Mouse (Mus musculus): Measurements from ENCODE around the gene Cdh26.

Cdh26 gene

GRCm38 (mm10) chr2:178430231-178430630 lies at the start of gene Cdh26:
Cdh26 (plus strand) TSS chr2:178430531.
- in situ Hi-C loops (cut with MboI, MseI): no loop called here

GRCm38 (mm10) chr2:178407053-178407815 lies 23.1 kb upstream of the Cdh26 start, which contains the start of gene Sycp2:
Sycp2 (minus strand) TSS chr2:178407685.
- in situ Hi-C loops (cut with MboI, MseI): loop anchor here (25.0 kb wide), 1 partner anchor 1730 kb away; no protein-coding TSS in a partner anchor

- in situ Hi-C loops (cut with MboI, MseI): loop anchor here (25.0 kb wide), 1 partner anchor 1728 kb away; no protein-coding TSS in a partner anchor
These were observed 21.3 kb upstream of the Cdh26 start for GRCm38 (mm10) chr2:178409024-178409423.

- in situ Hi-C loops (cut with MboI, MseI): loop anchor here (25.0 kb wide), 1 partner anchor 1727 kb away; no protein-coding TSS in a partner anchor
These were observed 20.0 kb upstream of the Cdh26 start for GRCm38 (mm10) chr2:178410286-178410685.

- in situ Hi-C loops (cut with MboI, MseI): loop anchor here (25.0 kb wide), 1 partner anchor 1725 kb away; no protein-coding TSS in a partner anchor
These were observed 17.7 kb upstream of the Cdh26 start for GRCm38 (mm10) chr2:178412598-178412997.

- in situ Hi-C loops (cut with MboI, MseI): loop anchor here (25.0 kb wide), 1 partner anchor 1724 kb away; no protein-coding TSS in a partner anchor
These were observed 17.2 kb upstream of the Cdh26 start for GRCm38 (mm10) chr2:178413081-178413480.

GRCm38 (mm10) chr2:178413481-178414260 lies 16.7 kb upstream of the Cdh26 start:
- in situ Hi-C loops (cut with MboI, MseI): loop anchor here (25.0 kb wide), 1 partner anchor 1724 kb away; no protein-coding TSS in a partner anchor

- in situ Hi-C loops (cut with MboI, MseI): loop anchor here (25.0 kb wide), 1 partner anchor 1723 kb away; no protein-coding TSS in a partner anchor
These were observed 15.8 kb upstream of the Cdh26 start, which contains the start of the genes Ppp1r3d and Fam217b for GRCm38 (mm10) chr2:178414261-178415149. Ppp1r3d (minus strand) TSS chr2:178414472. Fam217b (plus strand) TSS chr2:178414524.

GRCm38 (mm10) chr2:178415150-178415448 lies 15.2 kb upstream of the Cdh26 start:
- in situ Hi-C loops (cut with MboI, MseI): loop anchor here (25.0 kb wide), 1 partner anchor 1722 kb away; no protein-coding TSS in a partner anchor

GRCm38 (mm10) chr2:178416427-178416826 lies 13.9 kb upstream of the Cdh26 start:
- in situ Hi-C loops (cut with MboI, MseI): loop anchor here (25.0 kb wide), 1 partner anchor 1721 kb away; no protein-coding TSS in a partner anchor

GRCm38 (mm10) chr2:178416970-178417369 lies 13.4 kb upstream of the Cdh26 start:
- in situ Hi-C loops (cut with MboI, MseI): loop anchor here (25.0 kb wide), 1 partner anchor 1720 kb away; no protein-coding TSS in a partner anchor

- in situ Hi-C loops (cut with MboI, MseI): loop anchor here (25.0 kb wide), 1 partner anchor 1717 kb away; no protein-coding TSS in a partner anchor
These were observed 9.8 kb upstream of the Cdh26 start for GRCm38 (mm10) chr2:178420576-178420975.

GRCm38 (mm10) chr2:178421603-178422002 lies 8.7 kb upstream of the Cdh26 start:
- in situ Hi-C loops (cut with MboI, MseI): loop anchor here (25.0 kb wide), 1 partner anchor 1716 kb away; no protein-coding TSS in a partner anchor

GRCm38 (mm10) chr2:178422186-178422585 lies 8.1 kb upstream of the Cdh26 start:
- in situ Hi-C loops (cut with MboI, MseI): loop anchor here (25.0 kb wide), 1 partner anchor 1715 kb away; no protein-coding TSS in a partner anchor

GRCm38 (mm10) chr2:178423223-178423622 lies 7.1 kb upstream of the Cdh26 start:
- in situ Hi-C loops (cut with MboI, MseI): loop anchor here (25.0 kb wide), 1 partner anchor 1714 kb away; no protein-coding TSS in a partner anchor

GRCm38 (mm10) chr2:178426229-178426628 lies 4.1 kb upstream of the Cdh26 start:
- in situ Hi-C loops (cut with MboI, MseI): no loop called here

GRCm38 (mm10) chr2:178427181-178427580 lies 3.1 kb upstream of the Cdh26 start:
- in situ Hi-C loops (cut with MboI, MseI): no loop called here

GRCm38 (mm10) chr2:178428183-178428582 lies 2.1 kb upstream of the Cdh26 start:
- in situ Hi-C loops (cut with MboI, MseI): no loop called here

GRCm38 (mm10) chr2:178428676-178429075 lies 1.7 kb upstream of the Cdh26 start:
- in situ Hi-C loops (cut with MboI, MseI): no loop called here

GRCm38 (mm10) chr2:178429426-178429825 lies 905 bp upstream of the Cdh26 start:
- in situ Hi-C loops (cut with MboI, MseI): no loop called here

- in situ Hi-C loops (cut with MboI, MseI): no loop called here
These were observed 3.2 kb downstream of the Cdh26 start for GRCm38 (mm10) chr2:178433495-178433894.
